Mouse (Mus musculus): ENCODE results near the gene C1qtnf1.

Gene C1qtnf1

GRCm38 (mm10) chr11:118496066-118496689 lies 68.2 kb downstream of the C1qtnf1 start:
- ATAC-seq (ENCODE audit: low TSS enrichment) = no peak
